ENCODE assay signal across 10 mouse cellular contexts in genomic region chr6:119328521-119329115, GRCm38 (mm10). TPM values are rescaled to one million over a fixed set of nuclear protein-coding genes. Genes with fewer than 3 reads are reported as not detected.
DNase-seq lines count a peak whose midpoint lies in the region; ATAC-seq and TF ChIP-seq lines count a peak whose summit lies in the region.
"Had no signal": no experiment of that assay in that cellular context is flagged by ENCODE, and none has a peak within 500 bp of the region (broad histone marks: within the 10 kb centered on the region; RNA-seq: fewer than 3 reads in every experiment).

No protein-coding gene starts in this region.

- H3K4me1 ChIP-seq in embryonic facial prominence, embryonic 11.5 days (ENCODE audit: control insufficient read depth, insufficient read depth, low read length): no peaks in the 10 kb centered on the region; the same call in 1 of the 2 replicates
- peaks cover 44% of the 10 kb centered on the region for H3K4me1 ChIP-seq in hindbrain, embryonic 14.5 days (replicated peaks; ENCODE audit: control insufficient read depth, insufficient read depth, low read length)
- H3K4me1 ChIP-seq in midbrain, postnatal 0 days (ENCODE audit: insufficient read depth, low read length): peaks cover 26% of the 10 kb centered on the region

- H3K27me3 ChIP-seq in embryonic facial prominence, embryonic 11.5 days (ENCODE audit: control insufficient read depth, insufficient read depth, low read length): peaks cover 32% of the 10 kb centered on the region
- peaks cover 4% of the 10 kb centered on the region; the same call in 1 of the 2 replicates for H3K27me3 ChIP-seq in hindbrain, embryonic 14.5 days (ENCODE audit: control insufficient read depth, insufficient read depth, low read length)
- no peaks in the 10 kb centered on the region for H3K27me3 ChIP-seq in midbrain, postnatal 0 days (ENCODE audit: insufficient read depth, low read length)

- no peak for TF ChIP-seq CTCF in midbrain, postnatal 0 days (IDR thresholded peaks at IDR 0.05)

- H3K36me3 ChIP-seq in embryonic facial prominence, embryonic 11.5 days (replicated peaks; ENCODE audit: control insufficient read depth, insufficient read depth, low read depth, low read length): no peaks in the 10 kb centered on the region
- no peaks in the 10 kb centered on the region for H3K36me3 ChIP-seq in hindbrain, embryonic 14.5 days (replicated peaks; ENCODE audit: control insufficient read depth, insufficient read depth)
- H3K36me3 ChIP-seq in midbrain, postnatal 0 days (ENCODE audit: insufficient read depth, low read length): 0 out of 2 replicates have a peak, but pooled peaks cover 3% of the 10 kb centered on the region
- H3K36me3 ChIP-seq: limb, embryonic 10.5 days had no signal

- no peak overlapping the region for H3K4me2 ChIP-seq in embryonic facial prominence, embryonic 11.5 days (ENCODE audit: low read depth, low read length)
- peak overlapping the region; percentile 85 for H3K4me2 ChIP-seq in hindbrain, embryonic 14.5 days (replicated peaks)
- H3K4me2 ChIP-seq in midbrain, postnatal 0 days (ENCODE audit: low read depth, low read length, poor library complexity, severe bottlenecking): peak overlapping the region; percentile 78

- H3K9ac ChIP-seq in embryonic facial prominence, embryonic 11.5 days (replicated peaks; ENCODE audit: low read length): no peak overlapping the region
- peak overlapping the region; percentile 82 for H3K9ac ChIP-seq in hindbrain, embryonic 14.5 days
- peak overlapping the region; percentile 77 for H3K9ac ChIP-seq in midbrain, postnatal 0 days (replicated peaks; ENCODE audit: low read length, poor library complexity, severe bottlenecking)

- 7% methylated on average over 11 of the region's 11 CpGs for WGBS in embryonic facial prominence, embryonic 11.5 days
- 10% methylated on average over 11 of the region's 11 CpGs for WGBS in hindbrain, embryonic 14.5 days
- WGBS in midbrain, postnatal 0 days: 7% methylated on average over 10 of the region's 11 CpGs

- H3K9me3 ChIP-seq in embryonic facial prominence, embryonic 11.5 days (replicated peaks; ENCODE audit: control insufficient read depth, low read length): no peaks in the 10 kb centered on the region
- no peaks in the 10 kb centered on the region for H3K9me3 ChIP-seq in hindbrain, embryonic 14.5 days (ENCODE audit: control insufficient read depth, low read length)
- no peaks in the 10 kb centered on the region for H3K9me3 ChIP-seq in midbrain, postnatal 0 days (ENCODE audit: low read length)
- H3K9me3 ChIP-seq: limb, embryonic 10.5 days had no signal

- peak; percentile 53 to 65 for DNase-seq in kidney, postnatal 36 days
- DNase-seq in kidney, adult 11 months: no peak
- DNase-seq in embryonic facial prominence, embryonic 11.5 days (ENCODE audit: low spot score): no peak
- no peak for DNase-seq in hindbrain, embryonic 14.5 days (ENCODE audit: low spot score)
- peak; percentile 64 for DNase-seq in midbrain, postnatal 0 days (ENCODE audit: low spot score)
- DNase-seq in retina, embryonic 14.5 days (ENCODE audit: low spot score): no peak
- no peak for DNase-seq in adipocyte (ENCODE audit: low spot score)
- DNase-seq in embryo, embryonic 9.5 days (ENCODE audit: extremely low spot score): no peak

- no peak overlapping the region for H3K4me3 ChIP-seq in embryonic facial prominence, embryonic 11.5 days (ENCODE audit: low read depth, low read length)
- H3K4me3 ChIP-seq in hindbrain, embryonic 14.5 days (replicated peaks; ENCODE audit: low read length): peak overlapping the region; percentile 57
- peak overlapping the region; percentile 66 for H3K4me3 ChIP-seq in midbrain, postnatal 0 days (ENCODE audit: low read depth, low read length)

- 0 out of 2 replicates have a peak, but pooled peaks have one; percentile 7 for ATAC-seq in embryonic facial prominence, embryonic 11.5 days (replicated peaks; ENCODE audit: insufficient number of reproducible peaks, low FRiP score, low TSS enrichment, low read depth)
- ATAC-seq in hindbrain, embryonic 14.5 days (ENCODE audit: low FRiP score): peak; percentile 15; the same call in 1 of the 2 replicates
- no peak for ATAC-seq in midbrain, postnatal 0 days (ENCODE audit: low FRiP score)

- no peak overlapping the region for H3K27ac ChIP-seq in embryonic facial prominence, embryonic 11.5 days (replicated peaks; ENCODE audit: low read depth, low read length)
- H3K27ac ChIP-seq in hindbrain, embryonic 14.5 days: peak overlapping the region; percentile 77
- peak overlapping the region; percentile 85 for H3K27ac ChIP-seq in midbrain, postnatal 0 days (ENCODE audit: low read depth, low read length)
- H3K27ac ChIP-seq: limb, embryonic 10.5 days; stomach, postnatal 0 days had no signal

RNA-seq across cellular contexts. Expression of gene Lrtm2, which starts 1.9 kb away (rescaled TPM):
- polyA plus RNA-seq in embryonic facial prominence, embryonic 11.5 days (2014; fragmentation: Nextera tagmentation; extraction: Ambion mirVana): 0.10 TPM in 1 of 2 replicates, not detected in the other
- polyA plus RNA-seq in hindbrain, embryonic 14.5 days (2014; fragmentation: Nextera tagmentation; extraction: Ambion mirVana): 7.8 and 13.2 TPM in 2 replicates
- 32.2 and 40.4 TPM in 2 replicates for total RNA-seq in midbrain, postnatal 0 days (2014; rRNA removed)
- 21.1 and 24.3 TPM in 2 replicates for polyA plus RNA-seq in midbrain, postnatal 0 days (2015; fragmentation: Nextera tagmentation; extraction: Ambion mirVana)
- polyA plus RNA-seq: limb, embryonic 10.5 days had no signal

Comparison
In these comparisons a context has a peak if more than half of its experiments do, and no peak if none do; other contexts are left out.
1. DNase-seq: peak in kidney, postnatal 36 days (2 of 2) and midbrain, postnatal 0 days (single experiment); none in kidney, adult 11 months (single experiment), embryonic facial prominence, embryonic 11.5 days (single experiment), hindbrain, embryonic 14.5 days (single experiment), retina, embryonic 14.5 days (single experiment), adipocyte (single experiment) and embryo, embryonic 9.5 days (single experiment).